13 mouse cellular contexts compared by ENCODE assay signal in genomic region chr5:116208741-116209368, GRCm38 (mm10).
A peak's percentile ranks its signal among the peaks of the same experiment; 100 is the strongest.
DNase-seq lines count a peak whose midpoint lies in the region; ATAC-seq and TF ChIP-seq lines count a peak whose summit lies in the region.
"Had no signal": no experiment of that assay in that cellular context is flagged by ENCODE, and none has a peak within 500 bp of the region (broad histone marks: within the 10 kb centered on the region; RNA-seq: fewer than 3 reads in every experiment).

No protein-coding gene starts in this region.

- H3K36me3 ChIP-seq in stomach, postnatal 0 days (ENCODE audit: control insufficient read depth, insufficient read depth, low read length): no peaks in the 10 kb centered on the region
- H3K36me3 ChIP-seq: liver, embryonic 15.5 days had no signal

- H3K27me3 ChIP-seq in stomach, postnatal 0 days (ENCODE audit: control insufficient read depth, insufficient read depth, low read length): no peaks in the 10 kb centered on the region
- H3K27me3 ChIP-seq: liver, embryonic 15.5 days had no signal

- no peak for TF ChIP-seq EP300 in stomach, postnatal 0 days (optimal IDR thresholded peaks at IDR 0.05)

- H3K9ac ChIP-seq in stomach, postnatal 0 days (ENCODE audit: low read length): no peak overlapping the region
- H3K9ac ChIP-seq: liver, embryonic 15.5 days had no signal

- peak; percentile 33 to 36 for DNase-seq in frontal cortex, postnatal 10 days (ENCODE audit: low spot score in 2 of 2)
- no peak for DNase-seq in frontal cortex, postnatal 25 days (ENCODE audit: low spot score in 2 of 2)
- peak; percentile 8 for DNase-seq in forelimb bud, embryonic 11.5 days (ENCODE audit: low read depth, low spot score)
- DNase-seq in left cerebral cortex, postnatal 25 days (ENCODE audit: low spot score in 2 of 2): peak; percentile 9 to 35
- DNase-seq in retina, postnatal 1 day: peak; percentile 96
- DNase-seq in stomach, postnatal 0 days (ENCODE audit: low spot score): no peak
- no peak for DNase-seq in urinary bladder, adult 18-20 months (ENCODE audit: low spot score in 2 of 2)
- DNase-seq in ovary, adult 18-20 months (ENCODE audit: low spot score): no peak
- DNase-seq: cerebellum, adult 2 months; gastrocnemius, postnatal 14 days; thymus, postnatal 25 days had no signal

- no peak for ATAC-seq in stomach, postnatal 0 days (ENCODE audit: low FRiP score, low TSS enrichment)

- intact Hi-C loops in left cerebral cortex, postnatal 25 days (cut with DNase I): no loop called here

- H3K4me1 ChIP-seq in stomach, postnatal 0 days (replicated peaks; ENCODE audit: control insufficient read depth, insufficient read depth): no peaks in the 10 kb centered on the region
- H3K4me1 ChIP-seq: liver, embryonic 15.5 days had no signal

- no peak for TF ChIP-seq CTCF in stomach, postnatal 0 days (IDR thresholded peaks at IDR 0.05; ENCODE audit: low read depth)

- no peak overlapping the region for H3K4me3 ChIP-seq in stomach, postnatal 0 days (ENCODE audit: low read depth, low read length)
- H3K4me3 ChIP-seq: liver, embryonic 15.5 days had no signal

- WGBS in stomach, postnatal 0 days: 42% methylated on average over 16 of the region's 16 CpGs

- no peak overlapping the region for H3K4me2 ChIP-seq in stomach, postnatal 0 days (replicated peaks; ENCODE audit: low read depth)
- H3K4me2 ChIP-seq: liver, embryonic 15.5 days had no signal

- no peaks in the 10 kb centered on the region for H3K9me3 ChIP-seq in stomach, postnatal 0 days (ENCODE audit: control insufficient read depth, low read length)
- H3K9me3 ChIP-seq: liver, embryonic 15.5 days had no signal

- no peak overlapping the region for H3K27ac ChIP-seq in stomach, postnatal 0 days (replicated peaks)
- H3K27ac ChIP-seq: kidney, postnatal 0 days; liver, embryonic 15.5 days had no signal

Comparison
In these comparisons a context has a peak if more than half of its experiments do, and no peak if none do; other contexts are left out.
1. DNase-seq: peak in frontal cortex, postnatal 10 days (2 of 2), forelimb bud, embryonic 11.5 days (single experiment), left cerebral cortex, postnatal 25 days (2 of 2) and retina, postnatal 1 day (single experiment); none in frontal cortex, postnatal 25 days (0 of 2), stomach, postnatal 0 days (single experiment), urinary bladder, adult 18-20 months (0 of 2) and ovary, adult 18-20 months (single experiment).